Mouse (Mus musculus) spleen, adult 2 months (tissue): ENCODE measurements around the gene 4930544D05Rik.

ENCODE experiments used
- CTCF ChIP-seq: fragments of 200-500 bp; IDR thresholded peaks from 2 replicates; pipeline ENCODE4 v1.5.1; 2011; ENCODE audit warnings: mild to moderate bottlenecking, inconsistent platforms; ENCODE audit not compliant: insufficient read depth, insufficient read length, insufficient replicate concordance; ENCODE audit errors: extremely low read depth
- POLR2A ChIP-seq: fragments of 200-500 bp; IDR thresholded peaks from 2 replicates; pipeline ENCODE4 v1.6.1; 2011; ENCODE audit warnings: low read depth, low read length, inconsistent platforms

DNA sequence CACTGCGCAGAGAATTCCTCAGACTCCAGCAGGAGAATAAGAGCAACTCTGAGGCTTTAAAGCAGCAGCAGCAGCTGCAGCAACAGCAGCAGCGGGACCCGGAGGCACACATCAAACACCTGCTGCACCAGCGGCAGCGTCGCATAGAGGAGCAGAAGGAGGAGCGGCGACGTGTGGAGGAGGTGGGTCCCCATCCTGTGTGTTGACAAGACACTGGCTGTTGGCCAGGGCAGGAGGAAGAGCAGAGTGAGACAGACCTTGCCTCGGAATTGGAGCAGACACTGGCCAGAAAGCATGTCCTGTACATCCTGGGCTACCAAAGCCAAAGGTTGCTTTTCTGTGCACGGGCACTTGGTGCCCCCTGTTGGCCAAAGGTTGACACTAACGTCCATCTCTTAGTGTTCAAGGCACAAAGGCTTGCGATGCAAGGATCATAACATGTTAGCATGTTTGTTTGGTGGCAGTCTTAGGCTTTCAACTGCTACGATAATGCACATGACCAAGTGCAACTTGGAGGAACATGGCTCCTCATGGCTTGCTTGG, 10.6 kb upstream of the 4930544D05Rik start:
- TF ChIP-seq CTCF (peak; percentile 88; the same call in 1 of the 2 replicates), POLR2A (no peak)
